Mouse (Mus musculus) megakaryocyte, embryonic 14.5 days (primary cell): ENCODE measurements around the gene H1foo.

Experiments used
- FLI1 ChIP-seq: IDR thresholded peaks from 2 replicates; pipeline ENCODE4 v1.6.1; 2012; ENCODE audit warnings: low read length, inconsistent platforms, mixed read lengths
- GATA1 ChIP-seq: IDR thresholded peaks from 3 replicates; pipeline ENCODE4 v1.6.1; 2012; ENCODE audit warnings: mixed read lengths, low read length, inconsistent platforms, borderline replicate concordance

GRCm38 (mm10) chr6:115918615-115919014 lies 26.1 kb upstream of the H1foo start:
- TF ChIP-seq GATA1 (no peak), FLI1 (no peak)
